Mouse (Mus musculus) cerebellum, adult 2 months (tissue): ENCODE measurements around the gene Ccdc116.

ENCODE experiments used
- CTCF ChIP-seq: fragments of 200-500 bp; IDR thresholded peaks from 2 replicates; pipeline ENCODE4 v1.5.1; 2011; ENCODE audit warnings: low read depth, mild to moderate bottlenecking, control low read depth, low read length, moderate library complexity, borderline replicate concordance; ENCODE audit not compliant: insufficient read depth
- POLR2A ChIP-seq: fragments of 200-500 bp; IDR thresholded peaks from 2 replicates; pipeline ENCODE4 v1.6.1; 2011; ENCODE audit warnings: low read length, control low read depth, borderline replicate concordance; ENCODE audit not compliant: insufficient read depth

GRCm38 (mm10) chr16:17146772-17147235 is at the start of gene Ccdc116:
- TF ChIP-seq POLR2A (peak; percentile 30; the same call in 1 of the 2 replicates), CTCF (peak; percentile 49; the same call in 1 of the 2 replicates)
